18 mouse cellular contexts compared by ENCODE assay signal in the genomic region with DNA sequence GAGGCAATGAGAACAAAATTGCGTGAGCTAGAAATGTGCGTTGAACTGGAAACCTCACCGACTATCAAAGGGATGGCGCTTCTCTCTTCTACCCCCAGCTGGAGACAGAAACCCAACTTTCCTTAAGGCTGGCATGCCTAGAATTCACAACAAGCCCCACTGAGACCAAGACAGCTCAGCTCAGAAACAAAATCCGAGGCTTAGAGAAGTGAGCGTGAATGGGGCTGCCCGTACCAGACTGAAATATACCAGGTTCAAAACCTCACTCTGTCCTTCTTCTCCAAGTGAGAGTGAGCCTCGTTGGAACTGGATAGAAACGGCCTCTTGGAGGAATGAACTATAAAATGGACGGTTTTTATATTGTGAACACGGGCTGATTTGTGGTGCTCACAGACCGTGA.
A peak's percentile ranks its signal among the peaks of the same experiment; 100 is the strongest.
DNase-seq lines count a peak whose midpoint lies in the region; ATAC-seq lines count a peak whose summit lies in the region.
"Had no signal": no experiment of that assay in that cellular context is flagged by ENCODE, and none has a peak within 500 bp of the region (broad histone marks: within the 10 kb centered on the region; RNA-seq: fewer than 3 reads in every experiment).

No protein-coding gene starts in this region.

- 62% methylated on average over 12 of the region's 12 CpGs for WGBS in hindbrain, embryonic 13.5 days
- 85% methylated on average over 12 of the region's 12 CpGs for WGBS in hindbrain, embryonic 11.5 days
- WGBS in forebrain, embryonic 15.5 days = 67% methylated on average over 12 of the region's 12 CpGs
- 87% methylated on average over 12 of the region's 12 CpGs for WGBS in midbrain, embryonic 10.5 days
- 56% methylated on average over 12 of the region's 12 CpGs for WGBS in neural tube, embryonic 13.5 days

- peak overlapping the region; percentile 34 for H3K4me2 ChIP-seq in hindbrain, embryonic 13.5 days
- H3K4me2 ChIP-seq in hindbrain, embryonic 11.5 days (replicated peaks; ENCODE audit: low read depth, low read length) = no peak overlapping the region
- H3K4me2 ChIP-seq in forebrain, embryonic 15.5 days (replicated peaks) = no peak overlapping the region; the same call in 1 of the 2 replicates
- H3K4me2 ChIP-seq in neural tube, embryonic 13.5 days = peak overlapping the region; percentile 33
- H3K4me2 ChIP-seq: embryonic facial prominence, embryonic 12.5 days; kidney, embryonic 15.5 days; liver, embryonic 15.5 days had no signal

- peaks cover 30% of the 10 kb centered on the region for H3K4me1 ChIP-seq in hindbrain, embryonic 13.5 days (replicated peaks)
- no peaks in the 10 kb centered on the region for H3K4me1 ChIP-seq in hindbrain, embryonic 11.5 days (replicated peaks; ENCODE audit: control insufficient read depth, insufficient read depth, low read length)
- peaks cover 27% of the 10 kb centered on the region for H3K4me1 ChIP-seq in forebrain, embryonic 15.5 days
- peaks cover 27% of the 10 kb centered on the region for H3K4me1 ChIP-seq in midbrain, embryonic 10.5 days
- H3K4me1 ChIP-seq in neural tube, embryonic 13.5 days (replicated peaks) = peaks cover 35% of the 10 kb centered on the region
- H3K4me1 ChIP-seq: embryonic facial prominence, embryonic 12.5 days; kidney, embryonic 15.5 days; liver, embryonic 15.5 days had no signal

- H3K9me3 ChIP-seq in hindbrain, embryonic 13.5 days = no peaks in the 10 kb centered on the region
- no peaks in the 10 kb centered on the region for H3K9me3 ChIP-seq in hindbrain, embryonic 11.5 days (ENCODE audit: control insufficient read depth, low read length)
- H3K9me3 ChIP-seq in forebrain, embryonic 15.5 days = no peaks in the 10 kb centered on the region
- H3K9me3 ChIP-seq in midbrain, embryonic 10.5 days (replicated peaks) = no peaks in the 10 kb centered on the region
- H3K9me3 ChIP-seq in neural tube, embryonic 13.5 days = no peaks in the 10 kb centered on the region
- H3K9me3 ChIP-seq: embryonic facial prominence, embryonic 12.5 days; kidney, embryonic 15.5 days; liver, embryonic 15.5 days had no signal

- no peaks in the 10 kb centered on the region for H3K36me3 ChIP-seq in hindbrain, embryonic 13.5 days
- H3K36me3 ChIP-seq in hindbrain, embryonic 11.5 days (ENCODE audit: control insufficient read depth, insufficient read depth, low read length) = no peaks in the 10 kb centered on the region
- H3K36me3 ChIP-seq in forebrain, embryonic 15.5 days = no peaks in the 10 kb centered on the region
- no peaks in the 10 kb centered on the region for H3K36me3 ChIP-seq in midbrain, embryonic 10.5 days
- no peaks in the 10 kb centered on the region for H3K36me3 ChIP-seq in neural tube, embryonic 13.5 days
- H3K36me3 ChIP-seq: embryonic facial prominence, embryonic 12.5 days; kidney, embryonic 15.5 days; liver, embryonic 15.5 days had no signal

- no peak overlapping the region for H3K9ac ChIP-seq in hindbrain, embryonic 13.5 days
- H3K9ac ChIP-seq in hindbrain, embryonic 11.5 days (ENCODE audit: low read depth, low read length) = no peak overlapping the region
- no peak overlapping the region for H3K9ac ChIP-seq in forebrain, embryonic 15.5 days (replicated peaks)
- no peak overlapping the region for H3K9ac ChIP-seq in neural tube, embryonic 13.5 days
- H3K9ac ChIP-seq: embryonic facial prominence, embryonic 12.5 days; kidney, embryonic 15.5 days; liver, embryonic 15.5 days had no signal

- no peak for DNase-seq in hindbrain, embryonic 11.5 days (ENCODE audit: low spot score)
- DNase-seq in midbrain, embryonic 10.5 days (ENCODE audit: low spot score) = no peak
- DNase-seq in lung, postnatal 25 days (ENCODE audit: low spot score) = no peak
- no peak for DNase-seq in urinary bladder, adult 18-20 months (ENCODE audit: low spot score in 2 of 2)
- DNase-seq: adrenal gland, postnatal 14 days; heart, adult 18-20 months; lung, postnatal 10 days; thymus, postnatal 36 days had no signal

- H3K4me3 ChIP-seq in hindbrain, embryonic 13.5 days = no peak overlapping the region
- no peak overlapping the region for H3K4me3 ChIP-seq in hindbrain, embryonic 11.5 days (ENCODE audit: low read depth, low read length)
- no peak overlapping the region for H3K4me3 ChIP-seq in forebrain, embryonic 15.5 days
- no peak overlapping the region for H3K4me3 ChIP-seq in midbrain, embryonic 10.5 days
- H3K4me3 ChIP-seq in neural tube, embryonic 13.5 days = no peak overlapping the region
- H3K4me3 ChIP-seq: embryonic facial prominence, embryonic 12.5 days; kidney, embryonic 15.5 days; left cerebral cortex, adult 2 months; liver, embryonic 15.5 days had no signal

- peak overlapping the region; percentile 82 for H3K27ac ChIP-seq in hindbrain, embryonic 13.5 days
- H3K27ac ChIP-seq in hindbrain, embryonic 11.5 days (ENCODE audit: low read depth, low read length) = no peak overlapping the region
- H3K27ac ChIP-seq in forebrain, embryonic 15.5 days (replicated peaks) = peak overlapping the region; percentile 72
- H3K27ac ChIP-seq in midbrain, embryonic 10.5 days (replicated peaks) = peak overlapping the region; percentile 49; the same call in 1 of the 2 replicates
- H3K27ac ChIP-seq in neural tube, embryonic 13.5 days (replicated peaks) = peak overlapping the region; percentile 81
- H3K27ac ChIP-seq: embryonic facial prominence, embryonic 12.5 days; kidney, embryonic 15.5 days; left cerebral cortex, adult 2 months; liver, embryonic 15.5 days had no signal

- peak; percentile 23; the same call in 1 of the 2 replicates for ATAC-seq in hindbrain, embryonic 13.5 days (ENCODE audit: low FRiP score)
- ATAC-seq in hindbrain, embryonic 11.5 days (ENCODE audit: low FRiP score) = no peak
- ATAC-seq in forebrain, embryonic 15.5 days (replicated peaks) = 0 out of 2 replicates have a peak, but pooled peaks have one; percentile 14
- ATAC-seq in neural tube, embryonic 13.5 days (ENCODE audit: low read depth) = 0 out of 2 replicates have a peak, but pooled peaks have one; percentile 27
- ATAC-seq in megakaryocyte progenitor cell, adult 5-6 weeks (replicated peaks; ENCODE audit: poor library complexity) = no peak
- ATAC-seq: activated CD4-positive, CD25-positive, alpha-beta regulatory T cell, adult 4 months; Patski had no signal

- no peaks in the 10 kb centered on the region for H3K27me3 ChIP-seq in hindbrain, embryonic 13.5 days
- H3K27me3 ChIP-seq in hindbrain, embryonic 11.5 days (ENCODE audit: control insufficient read depth, insufficient read depth, low read length) = no peaks in the 10 kb centered on the region
- no peaks in the 10 kb centered on the region for H3K27me3 ChIP-seq in forebrain, embryonic 15.5 days
- no peaks in the 10 kb centered on the region for H3K27me3 ChIP-seq in midbrain, embryonic 10.5 days (ENCODE audit: low read depth, poor library complexity, severe bottlenecking)
- no peaks in the 10 kb centered on the region for H3K27me3 ChIP-seq in neural tube, embryonic 13.5 days
- H3K27me3 ChIP-seq: embryonic facial prominence, embryonic 12.5 days; kidney, embryonic 15.5 days; liver, embryonic 15.5 days; Patski had no signal

Comparison
In these comparisons a context has a peak if more than half of its experiments do, and no peak if none do; other contexts are left out.
1. ATAC-seq: peak in hindbrain, embryonic 13.5 days (single experiment), forebrain, embryonic 15.5 days (single experiment) and neural tube, embryonic 13.5 days (single experiment); none in hindbrain, embryonic 11.5 days (single experiment) and megakaryocyte progenitor cell, adult 5-6 weeks (single experiment).
2. H3K4me2 ChIP-seq: peak in hindbrain, embryonic 13.5 days (single experiment) and neural tube, embryonic 13.5 days (single experiment); none in hindbrain, embryonic 11.5 days (single experiment) and forebrain, embryonic 15.5 days (single experiment).